Mouse (Mus musculus) CH12F3 (cell line): ENCODE data around the gene Olfr1131.
"Not testable (repeated sequence)": the region's sequence is repeated elsewhere in the genome, so short reads cannot be mapped to it uniquely, and the experiment has no call there.

ENCODE experiments used
- in situ Hi-C: fragments of 300-500 bp; cut with MboI; formaldehyde crosslinking; loops from 2 replicates; pipeline ENCODE4 v1.14.3; 2020; ENCODE audit warnings: low sequenced_read_pairs

The Olfr1131 gene

DNA sequence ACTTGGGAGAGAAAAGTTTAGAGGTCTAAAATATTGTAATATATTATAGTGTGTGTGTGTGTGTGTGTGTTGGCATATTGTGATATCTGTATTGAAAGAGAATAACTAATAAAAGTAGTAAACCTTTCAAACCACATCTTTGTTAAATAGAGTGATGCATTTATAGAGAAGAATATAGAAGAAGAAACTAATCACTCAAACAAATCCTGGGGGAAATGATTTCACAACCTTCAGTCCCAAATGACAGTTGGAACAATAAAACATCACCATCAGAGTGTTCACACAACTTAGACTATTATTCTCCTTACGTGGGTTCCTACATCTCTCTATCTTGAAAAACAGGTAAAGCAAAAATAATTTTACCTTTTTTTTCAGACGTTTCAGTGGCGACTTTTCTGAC is at the start of gene Olfr1131:
Gene Olfr1131 (plus strand): TSS at position 301 of the 400 bp plus-strand sequence.
- in situ Hi-C loops = no loop called here

DNA sequence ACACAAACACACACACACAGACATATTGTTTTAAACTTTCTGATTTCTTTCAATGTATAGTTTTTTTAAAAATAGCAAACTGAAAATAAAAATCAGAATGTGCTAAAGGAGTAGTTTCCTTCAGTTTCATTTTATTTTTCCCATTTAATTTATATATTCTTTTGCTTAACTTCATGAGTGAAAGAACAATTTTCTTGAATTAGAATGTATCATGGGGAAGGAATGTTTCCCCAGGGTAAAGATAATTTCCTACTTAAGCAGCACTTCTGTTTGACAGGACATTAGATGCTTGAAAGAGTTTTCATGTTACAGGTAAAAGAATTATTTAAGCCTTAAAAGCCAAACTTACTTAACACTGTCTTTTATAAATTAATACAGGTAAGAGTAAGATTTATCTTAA is 21.0 kb upstream of the Olfr1131 start, which contains the start of gene Olfr1130:
Gene Olfr1130 (plus strand): TSS at position 301 of the 400 bp plus-strand sequence.
- in situ Hi-C loops = not testable (repeated sequence)

DNA sequence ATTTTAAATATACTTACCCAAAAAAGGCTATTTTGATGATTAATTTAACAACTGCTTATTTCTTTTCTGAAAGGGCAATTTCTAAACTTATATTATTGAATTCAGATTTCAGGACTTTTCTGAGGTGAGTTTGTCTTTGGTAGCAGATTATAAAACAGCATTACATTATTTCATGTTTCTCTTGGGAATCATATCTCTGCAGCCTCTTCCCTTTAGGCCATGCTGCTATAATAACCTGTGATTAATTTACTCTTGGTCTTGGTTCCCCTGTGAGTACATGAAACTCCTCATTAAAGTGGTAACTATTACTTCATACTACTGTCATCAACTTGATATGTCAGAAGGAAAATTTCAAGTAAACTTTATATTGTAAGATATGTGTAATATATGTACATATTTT is 10.5 kb downstream of the Olfr1131 start, which contains the start of gene Olfr1132:
Gene Olfr1132 (minus strand): TSS at position 101 of the 400 bp plus-strand sequence.
- in situ Hi-C loops = no loop called here

- in situ Hi-C loops = no loop called here
Observed at GRCm38 (mm10) chr2:87642441-87642840, 15.5 kb downstream of the Olfr1131 start.

DNA sequence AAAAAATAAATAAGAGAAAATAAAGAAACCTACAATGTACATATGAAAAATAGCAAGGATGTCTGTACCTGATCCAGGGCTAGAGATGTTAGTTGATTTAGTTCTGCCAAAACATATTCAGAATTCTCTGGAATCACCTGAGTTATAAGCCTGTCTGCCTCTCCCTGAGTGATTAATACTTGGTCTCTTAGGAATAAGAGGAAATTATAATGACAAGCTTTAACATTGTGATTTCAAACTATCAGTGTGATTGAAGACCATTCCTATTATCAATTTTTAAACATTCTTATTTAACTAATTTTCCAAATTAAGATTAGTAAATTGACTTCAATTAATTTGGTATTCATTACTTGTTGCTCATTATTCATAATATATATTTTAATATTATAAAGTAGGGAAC is 20.4 kb downstream of the Olfr1131 start, which contains the start of gene Olfr1133:
Gene Olfr1133 (minus strand): TSS at position 101 of the 400 bp plus-strand sequence.
- in situ Hi-C loops = no loop called here

DNA sequence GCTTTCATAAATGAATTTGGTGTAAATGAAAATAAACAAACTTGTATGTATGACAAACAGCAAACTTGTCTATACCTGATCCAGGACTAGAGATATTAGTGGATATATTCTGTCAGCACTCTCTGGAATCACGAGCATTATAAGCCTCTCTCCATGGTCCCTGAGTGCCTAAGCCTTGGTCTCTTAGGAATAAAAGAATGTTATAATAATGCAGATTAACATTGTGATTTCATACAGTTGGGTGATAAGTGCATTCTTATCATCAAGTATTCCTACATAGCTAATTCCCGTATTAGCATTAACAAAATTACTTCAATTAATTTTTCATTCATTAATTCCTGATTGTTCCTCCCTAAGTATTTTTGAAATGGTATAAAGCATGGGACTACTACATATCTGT is 31.5 kb downstream of the Olfr1131 start, which contains the start of gene Olfr1134:
Gene Olfr1134 (minus strand): TSS at position 101 of the 400 bp plus-strand sequence.
- in situ Hi-C loops = no loop called here

- in situ Hi-C loops = no loop called here
Observed at GRCm38 (mm10) chr2:87673564-87673963, 46.7 kb downstream of the Olfr1131 start, which contains the start of gene Olfr1135. TSS of gene Olfr1135 (minus strand) at chr2:87673664.
